Mouse (Mus musculus) heart, embryonic 16.5 days (tissue): ENCODE data around the gene Ezh1. TPM values are rescaled to one million over a fixed set of nuclear protein-coding genes. Genes with fewer than 3 reads are reported as not detected.

Source experiments
- ATAC-seq: fragments of 200-750 bp; cut with Nextera tagmentation; replicated peaks from 2 replicates; pipeline ENCODE4 v1.8.0; 2017; ENCODE audit warnings: moderate number of reproducible peaks; ENCODE audit not compliant: insufficient read depth, low FRiP score; ENCODE audit errors: extremely low read depth
- H3K27ac ChIP-seq: fragments of 300-500 bp; sonication (generic); 2 replicates; pipeline ENCODE4 v1.5.1; 2014; ENCODE audit warnings: mild to moderate bottlenecking, low read length, control low read depth, moderate library complexity
- H3K27me3 ChIP-seq: fragments of 300-500 bp; sonication (generic); 2 replicates; pipeline ENCODE4 v1.6.1; 2014; ENCODE audit warnings: low read length, mixed read lengths; ENCODE audit not compliant: control insufficient read depth, insufficient read depth
- H3K36me3 ChIP-seq: fragments of 300-500 bp; sonication (generic); 2 replicates; pipeline ENCODE4 v1.6.1; 2014; ENCODE audit not compliant: control insufficient read depth, insufficient read depth
- H3K4me1 ChIP-seq: fragments of 300-500 bp; sonication (generic); 2 replicates; pipeline ENCODE4 v1.6.1; 2014; ENCODE audit warnings: low read length, mixed read lengths; ENCODE audit not compliant: control insufficient read depth, insufficient read depth
- H3K4me2 ChIP-seq: fragments of 300-500 bp; sonication (generic); 2 replicates; pipeline ENCODE4 v1.6.1; 2014; ENCODE audit warnings: low read depth, mild to moderate bottlenecking, control low read depth, low read length
- H3K4me3 ChIP-seq: fragments of 300-500 bp; sonication (generic); 2 replicates; pipeline ENCODE4 v1.5.1; 2014; ENCODE audit warnings: mild to moderate bottlenecking, control low read depth, low read length
- H3K9ac ChIP-seq: fragments of 300-500 bp; sonication (generic); 2 replicates; pipeline ENCODE4 v1.6.1; 2014; ENCODE audit warnings: low read length, control low read depth
- H3K9me3 ChIP-seq: fragments of 300-500 bp; sonication (generic); replicated peaks from 2 replicates; pipeline ENCODE4 v1.6.1; 2016; ENCODE audit warnings: low read length; ENCODE audit not compliant: control insufficient read depth
- WGBS: fragments of 180-500 bp; shearing (Covaris S2); extraction: QIAGEN DNeasy Blood & Tissue Kit; methylation state at CpG from one replicate; pipeline ENCODE4 v1.1.7; 2014; 5-methylcytosine and 5-hydroxymethylcytosine counted together
- polyA plus RNA-seq: library from polyadenylated mRNA; unstranded; fragments of >200 nt; fragmentation: Nextera tagmentation; extraction: Ambion mirVana; gene quantifications from 2 replicates; pipeline ENCODE4 v1.2.1, GENCODE M21; 2015

The Ezh1 gene
- polyA plus RNA-seq, 1 experiment from 2014 or later, result 14.7 TPM

- no peak for ATAC-seq
- Histone ChIP-seq H3K27me3 (no peaks in the 10 kb centered on the region), H3K4me3 (no peak overlapping the region), H3K36me3 (peaks cover 30% of the 10 kb centered on the region), H3K9ac (no peak overlapping the region), H3K27ac (no peak overlapping the region), H3K4me1 (peaks cover 20% of the 10 kb centered on the region), H3K9me3 (no peaks in the 10 kb centered on the region), H3K4me2 (no peak overlapping the region)
- WGBS, result 84% methylated on average over 8 of the region's 8 CpGs
Measured at GRCm38 (mm10) chr11:101196175-101196574, 30.1 kb downstream of the Ezh1 start.

- ATAC-seq, result no peak
- Histone ChIP-seq H3K4me1 (peaks cover 26% of the 10 kb centered on the region), H3K9ac (no peak overlapping the region), H3K4me3 (no peak overlapping the region), H3K36me3 (peaks cover 30% of the 10 kb centered on the region), H3K27me3 (no peaks in the 10 kb centered on the region), H3K9me3 (no peaks in the 10 kb centered on the region), H3K27ac (no peak overlapping the region), H3K4me2 (no peak overlapping the region)
- 82% methylated on average over 8 of the region's 8 CpGs for whole genome bisulfite sequencing
Measured at GRCm38 (mm10) chr11:101195571-101195970, 30.7 kb downstream of the Ezh1 start.

DNA sequence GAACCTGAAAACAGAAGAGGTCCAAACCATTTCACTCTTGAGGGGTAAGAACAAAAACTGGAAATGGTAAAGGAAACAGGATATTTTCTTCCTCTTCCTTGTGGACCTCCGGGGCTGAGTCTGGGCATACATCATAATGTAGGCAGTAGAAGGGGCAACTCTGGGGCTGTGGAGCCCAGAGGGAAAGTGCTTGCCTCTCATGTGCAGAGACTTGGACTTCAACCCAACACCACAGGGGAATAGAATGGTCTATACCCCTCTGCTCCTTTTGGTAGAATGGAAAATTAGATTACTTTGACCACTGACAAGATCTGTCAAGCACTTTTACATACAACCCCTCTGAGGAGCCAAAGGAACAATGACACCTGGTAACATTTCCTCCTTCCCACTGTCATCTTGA lies 31.2 kb downstream of the Ezh1 start:
- Histone ChIP-seq H3K4me1 (peaks cover 31% of the 10 kb centered on the region), H3K4me2 (no peak overlapping the region), H3K27me3 (no peaks in the 10 kb centered on the region), H3K27ac (no peak overlapping the region), H3K9ac (no peak overlapping the region), H3K9me3 (no peaks in the 10 kb centered on the region), H3K4me3 (no peak overlapping the region), H3K36me3 (peaks cover 28% of the 10 kb centered on the region)
- WGBS, result 50% methylated on average over 1 of the region's 1 CpGs
- ATAC-seq, result no peak

DNA sequence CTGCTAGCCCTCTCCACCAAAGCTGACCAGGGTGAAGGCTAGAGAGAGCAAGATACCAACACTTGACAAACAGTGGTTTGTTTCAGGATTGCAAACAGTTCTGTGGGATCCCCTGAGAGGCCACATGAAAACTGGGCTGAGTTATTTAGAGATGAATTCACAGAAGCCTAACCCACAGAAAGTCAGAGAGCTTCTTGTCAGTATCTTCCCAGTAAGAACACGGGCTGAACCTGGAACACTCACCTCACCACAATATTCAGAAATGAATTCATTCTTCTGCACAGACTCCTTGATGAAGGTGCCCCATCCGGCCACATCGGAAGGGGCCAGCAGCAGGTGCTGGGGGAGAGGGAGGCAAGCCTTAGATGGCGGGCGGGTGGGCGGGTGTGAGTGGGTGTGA lies 31.6 kb downstream of the Ezh1 start:
- H3K4me2 ChIP-seq, result no peak overlapping the region; the same call in 1 of the 2 replicates
- peaks cover 35% of the 10 kb centered on the region for H3K4me1 ChIP-seq
- no peaks in the 10 kb centered on the region for H3K9me3 ChIP-seq
- ATAC-seq, result no peak
- WGBS, result 73% methylated on average over 6 of the region's 6 CpGs
- H3K4me3 ChIP-seq, result no peak overlapping the region
- peak overlapping the region; percentile 23; the same call in 1 of the 2 replicates for H3K27ac ChIP-seq
- H3K27me3 ChIP-seq, result no peaks in the 10 kb centered on the region
- peaks cover 28% of the 10 kb centered on the region for H3K36me3 ChIP-seq
- H3K9ac ChIP-seq, result no peak overlapping the region

DNA sequence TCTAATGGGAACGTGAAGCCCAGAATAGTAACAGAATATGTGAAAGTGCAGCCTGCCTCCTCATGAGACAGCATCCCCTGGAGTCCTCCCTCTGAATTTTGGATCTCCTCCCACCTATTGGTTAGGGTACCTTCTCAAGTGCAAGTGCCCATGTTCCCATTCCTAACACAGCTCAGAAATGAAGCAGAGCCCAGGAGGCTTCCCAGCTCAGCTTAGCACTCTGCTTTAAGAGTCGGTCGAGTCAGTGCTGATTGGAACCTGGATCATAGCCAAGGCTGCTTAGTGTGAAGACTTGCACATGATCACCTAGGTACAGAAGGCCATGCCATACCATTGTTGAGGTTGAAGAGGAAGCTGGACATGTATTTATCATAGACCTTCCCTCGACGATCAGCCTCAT lies 32.1 kb downstream of the Ezh1 start:
- Histone ChIP-seq H3K4me3 (no peak overlapping the region), H3K9ac (no peak overlapping the region), H3K9me3 (no peaks in the 10 kb centered on the region), H3K36me3 (peaks cover 23% of the 10 kb centered on the region), H3K27me3 (no peaks in the 10 kb centered on the region), H3K4me1 (peaks cover 38% of the 10 kb centered on the region), H3K27ac (peak overlapping the region; percentile 23; the same call in 1 of the 2 replicates), H3K4me2 (no peak overlapping the region; the same call in 1 of the 2 replicates)
- ATAC-seq, result no peak
- WGBS, result 32% methylated on average over 5 of the region's 5 CpGs

DNA sequence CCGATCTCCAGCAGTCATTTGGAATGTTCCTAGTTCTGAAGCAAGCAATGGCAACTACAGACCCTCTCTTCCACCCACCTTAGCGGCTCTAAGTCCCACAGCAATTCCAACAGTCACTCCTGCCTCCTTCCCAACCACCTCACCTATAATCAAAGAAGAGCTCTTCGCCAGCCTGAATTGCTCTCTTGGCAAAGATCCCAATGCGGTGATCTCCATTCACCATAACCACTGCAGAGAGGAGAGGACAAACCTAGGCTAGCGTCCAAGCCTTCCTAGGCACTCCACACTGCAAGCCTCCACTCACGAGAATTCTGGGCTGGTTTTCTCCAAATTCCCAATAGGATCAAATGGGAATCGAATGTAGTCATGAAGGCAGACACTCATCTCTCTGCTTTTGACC lies 33.2 kb downstream of the Ezh1 start:
- peaks cover 14% of the 10 kb centered on the region for H3K36me3 ChIP-seq
- no peaks in the 10 kb centered on the region for H3K9me3 ChIP-seq
- no peak overlapping the region for H3K27ac ChIP-seq
- H3K27me3 ChIP-seq, result no peaks in the 10 kb centered on the region
- no peak overlapping the region for H3K4me2 ChIP-seq
- H3K4me3 ChIP-seq, result no peak overlapping the region
- no peak for ATAC-seq
- 85% methylated on average over 7 of the region's 7 CpGs for WGBS
- H3K9ac ChIP-seq, result no peak overlapping the region
- peaks cover 38% of the 10 kb centered on the region for H3K4me1 ChIP-seq

GRCm38 (mm10) chr11:101192646-101193045 lies 33.6 kb downstream of the Ezh1 start:
- H3K36me3 ChIP-seq, result peaks cover 10% of the 10 kb centered on the region
- 87% methylated on average over 6 of the region's 6 CpGs for WGBS
- peaks cover 38% of the 10 kb centered on the region for H3K4me1 ChIP-seq
- H3K9me3 ChIP-seq, result no peaks in the 10 kb centered on the region
- ATAC-seq, result no peak
- H3K9ac ChIP-seq, result no peak overlapping the region
- no peak overlapping the region for H3K27ac ChIP-seq
- H3K4me2 ChIP-seq, result no peak overlapping the region
- H3K4me3 ChIP-seq, result no peak overlapping the region
- no peaks in the 10 kb centered on the region for H3K27me3 ChIP-seq

- Histone ChIP-seq H3K27me3 (no peaks in the 10 kb centered on the region), H3K9ac (no peak overlapping the region), H3K36me3 (peaks cover 5% of the 10 kb centered on the region; the same call in 1 of the 2 replicates), H3K4me2 (no peak overlapping the region), H3K4me1 (peaks cover 38% of the 10 kb centered on the region), H3K4me3 (no peak overlapping the region), H3K27ac (no peak overlapping the region), H3K9me3 (no peaks in the 10 kb centered on the region)
- ATAC-seq, result no peak
- WGBS, result 79% methylated on average over 4 of the region's 4 CpGs
Measured at GRCm38 (mm10) chr11:101191919-101192470, 34.3 kb downstream of the Ezh1 start.

DNA sequence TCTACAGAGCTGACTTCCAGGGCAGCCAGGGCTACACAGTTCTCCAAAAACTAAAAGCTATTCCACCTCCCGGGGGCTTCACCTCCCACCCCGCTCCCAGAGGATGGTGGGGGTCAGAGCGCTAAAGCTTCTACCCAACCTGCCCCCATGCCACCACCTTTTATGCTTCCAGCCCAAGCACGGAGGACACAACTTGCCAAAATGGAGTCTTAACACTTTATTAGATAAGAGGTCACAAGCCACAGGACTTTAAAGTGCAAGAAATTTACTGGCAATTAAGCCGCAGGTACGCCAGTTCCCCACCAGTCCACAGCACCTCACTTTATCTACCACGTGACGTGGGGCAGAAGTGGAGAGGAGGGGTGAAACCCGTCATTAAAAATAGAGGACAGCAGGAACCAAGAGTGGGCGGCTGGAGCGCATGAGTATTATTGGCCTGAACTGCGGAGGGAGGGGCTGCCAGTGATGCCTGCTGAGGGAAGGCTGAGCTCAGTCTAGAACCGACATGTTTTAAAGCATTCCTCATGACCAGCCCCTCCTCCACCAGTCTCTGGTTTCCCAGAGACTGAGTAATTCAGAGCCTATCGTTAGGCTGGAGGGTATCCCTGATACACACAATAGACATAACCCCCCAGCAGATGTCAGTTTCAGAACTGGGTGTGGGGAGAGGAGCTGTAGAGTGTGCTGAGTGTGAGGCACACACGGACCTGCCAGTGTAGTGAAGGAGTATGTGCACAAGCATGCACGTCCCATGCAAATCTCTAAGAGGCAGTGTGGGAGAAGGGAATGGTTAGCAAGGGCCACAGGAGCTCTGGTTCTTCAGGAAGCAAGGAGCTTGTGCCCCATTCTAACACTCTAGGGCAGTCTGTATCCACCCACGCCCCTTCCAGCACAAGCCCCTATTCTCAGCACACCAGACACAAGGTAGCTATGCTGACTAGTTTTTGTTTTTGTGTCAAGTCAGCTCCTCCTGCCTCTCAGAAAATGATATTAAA lies 35.1 kb downstream of the Ezh1 start:
- Histone ChIP-seq H3K4me2 (no peak overlapping the region), H3K4me3 (no peak overlapping the region), H3K4me1 (peaks cover 38% of the 10 kb centered on the region), H3K36me3 (no peaks in the 10 kb centered on the region), H3K27ac (peak overlapping the region; percentile 72), H3K9me3 (no peaks in the 10 kb centered on the region), H3K27me3 (no peaks in the 10 kb centered on the region), H3K9ac (no peak overlapping the region; the same call in 1 of the 2 replicates)
- ATAC-seq, result no peak
- WGBS, result 46% methylated on average over 17 of the region's 17 CpGs
